Mouse (Mus musculus) bone marrow, adult 2 months (tissue): ENCODE measurements around the gene Lbhd2.

Source experiments
- CTCF ChIP-seq: fragments of 200-500 bp; IDR thresholded peaks from 2 replicates; pipeline ENCODE4 v1.5.1; 2011; ENCODE audit warnings: low read length, control low read depth; ENCODE audit not compliant: control insufficient read depth, insufficient read depth
- POLR2A ChIP-seq: fragments of 200-500 bp; IDR thresholded peaks from 2 replicates; pipeline ENCODE4 v1.6.1; 2011; ENCODE audit warnings: low read depth, mild to moderate bottlenecking, control low read depth, low read length, borderline replicate concordance; ENCODE audit not compliant: control insufficient read depth

GRCm38 (mm10) chr12:111432097-111432496, 25.5 kb downstream of the Lbhd2 start:
- TF ChIP-seq POLR2A (no peak), CTCF (no peak)
